ENCODE assay signal across 23 mouse cellular contexts in the genomic region with DNA sequence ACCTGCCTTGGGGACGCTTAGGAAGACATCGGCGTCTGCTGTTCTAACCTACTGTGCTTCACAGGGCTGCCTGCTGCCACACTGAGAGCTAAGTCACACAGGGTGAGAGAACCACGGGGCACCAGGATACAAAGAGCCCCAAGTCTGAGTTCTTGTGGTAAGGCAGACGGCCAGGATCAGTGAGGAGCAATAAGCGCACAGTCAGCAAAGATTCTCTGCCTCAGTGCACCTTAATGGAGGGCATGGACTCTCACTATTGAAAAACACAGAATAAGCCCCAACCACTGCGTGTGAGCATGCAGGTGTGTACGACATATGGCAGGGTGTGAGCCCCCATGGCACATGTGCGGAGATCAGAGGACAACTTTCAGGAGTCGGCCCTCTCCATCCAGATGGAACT. TPM values are rescaled to one million over a fixed set of nuclear protein-coding genes. Genes with fewer than 3 reads are reported as not detected.
A peak's percentile ranks its signal among the peaks of the same experiment; 100 is the strongest.
DNase-seq lines count a peak whose midpoint lies in the region; ATAC-seq and TF ChIP-seq lines count a peak whose summit lies in the region.
"Had no signal": no experiment of that assay in that cellular context is flagged by ENCODE, and none has a peak within 500 bp of the region (broad histone marks: within the 10 kb centered on the region; RNA-seq: fewer than 3 reads in every experiment).

No protein-coding gene starts in this region.

- no peak for TF ChIP-seq CTCF in spleen, adult 2 months (IDR thresholded peaks at IDR 0.05; ENCODE audit: extremely low read depth, insufficient read depth, insufficient read length, insufficient replicate concordance)

- no peaks in the 10 kb centered on the region for H3K27me3 ChIP-seq in embryonic facial prominence, embryonic 13.5 days
- H3K27me3 ChIP-seq in embryonic facial prominence, embryonic 10.5 days (replicated peaks; ENCODE audit: low read depth, poor library complexity, severe bottlenecking), result no peaks in the 10 kb centered on the region
- H3K27me3 ChIP-seq in spleen, adult 2 months (ENCODE audit: control insufficient read depth, insufficient read depth, low read length), result no peaks in the 10 kb centered on the region
- H3K27me3 ChIP-seq in heart, embryonic 10.5 days (ENCODE audit: insufficient read depth, poor library complexity, severe bottlenecking), result no peaks in the 10 kb centered on the region
- H3K27me3 ChIP-seq: heart, embryonic 12.5 days; heart, embryonic 15.5 days; hindbrain, embryonic 13.5 days had no signal

- no peak for ATAC-seq in embryonic facial prominence, embryonic 13.5 days (ENCODE audit: insufficient number of reproducible peaks, insufficient read depth, low FRiP score, low TSS enrichment, low read depth)
- peak; percentile 18; the same call in 1 of the 2 replicates for ATAC-seq in granulocyte monocyte progenitor cell, adult 5-6 weeks (replicated peaks; ENCODE audit: poor library complexity, severe bottlenecking)
- no peak for ATAC-seq in inflammation-experienced regulatory T-cells, adult 6 months
- ATAC-seq: forebrain, embryonic 14.5 days; hindbrain, embryonic 16.5 days; intestine, embryonic 16.5 days had no signal

- H3K4me3 ChIP-seq in embryonic facial prominence, embryonic 13.5 days, result no peak overlapping the region
- H3K4me3 ChIP-seq in embryonic facial prominence, embryonic 10.5 days, result no peak overlapping the region
- H3K4me3 ChIP-seq in spleen, adult 2 months (ENCODE audit: extremely low read depth, insufficient read depth, insufficient read length), result no peak overlapping the region
- no peak overlapping the region for H3K4me3 ChIP-seq in heart, embryonic 10.5 days
- H3K4me3 ChIP-seq: heart, adult 2 months; heart, embryonic 12.5 days; heart, embryonic 15.5 days; hindbrain, embryonic 10.5 days; hindbrain, embryonic 13.5 days had no signal

- peaks cover 15% of the 10 kb centered on the region for H3K36me3 ChIP-seq in embryonic facial prominence, embryonic 13.5 days
- H3K36me3 ChIP-seq in embryonic facial prominence, embryonic 10.5 days (replicated peaks), result peaks cover 18% of the 10 kb centered on the region
- peaks cover 1% of the 10 kb centered on the region; the same call in 1 of the 2 replicates for H3K36me3 ChIP-seq in spleen, adult 2 months (ENCODE audit: control insufficient read depth, insufficient read depth, low read length)
- H3K36me3 ChIP-seq in heart, embryonic 10.5 days, result 0 out of 2 replicates have a peak, but pooled peaks cover 4% of the 10 kb centered on the region
- H3K36me3 ChIP-seq: heart, embryonic 15.5 days had no signal

- TF ChIP-seq POLR2A in spleen, adult 2 months (IDR thresholded peaks at IDR 0.05; ENCODE audit: low read depth, low read length), result no peak

- H3K4me1 ChIP-seq in embryonic facial prominence, embryonic 13.5 days, result peaks cover 15% of the 10 kb centered on the region; the same call in 1 of the 2 replicates
- peaks cover 10% of the 10 kb centered on the region for H3K4me1 ChIP-seq in embryonic facial prominence, embryonic 10.5 days
- no peaks in the 10 kb centered on the region for H3K4me1 ChIP-seq in spleen, adult 2 months (ENCODE audit: control insufficient read depth, insufficient read depth, insufficient read length)
- H3K4me1 ChIP-seq in heart, embryonic 10.5 days, result peaks cover 22% of the 10 kb centered on the region; the same call in 1 of the 2 replicates
- H3K4me1 ChIP-seq: hindbrain, embryonic 13.5 days had no signal

- 0 out of 2 replicates have a peak overlapping the region, but pooled peaks have one; percentile 11 for H3K27ac ChIP-seq in embryonic facial prominence, embryonic 13.5 days
- H3K27ac ChIP-seq in embryonic facial prominence, embryonic 10.5 days (replicated peaks), result no peak overlapping the region; the same call in 1 of the 2 replicates
- H3K27ac ChIP-seq in spleen, adult 2 months (ENCODE audit: insufficient read depth, low read length), result peak overlapping the region; percentile 19; the same call in 1 of the 2 replicates
- H3K27ac ChIP-seq in heart, embryonic 10.5 days, result no peak overlapping the region
- H3K27ac ChIP-seq: heart, adult 2 months; heart, embryonic 15.5 days; hindbrain, embryonic 10.5 days; hindbrain, embryonic 13.5 days had no signal

- no peak for DNase-seq in embryonic facial prominence, embryonic 10.5 days (ENCODE audit: low spot score)
- no peak for DNase-seq in spleen, adult 2 months (ENCODE audit: low read depth in 1 of 2, low spot score in 2 of 2)
- DNase-seq in spleen, postnatal 10 days (ENCODE audit: low spot score in 2 of 2), result no peak
- no peak for DNase-seq in heart, embryonic 10.5 days (ENCODE audit: low spot score)
- DNase-seq in cerebellum, adult 9-11 months, result no peak
- DNase-seq: adrenal gland, adult 2 months; adrenal gland, postnatal 14 days; cerebellum, adult 11-12 months; cerebellum, adult 8-10 months; gastrocnemius, postnatal 25 days; heart, adult 2 months; heart, postnatal 10 days; heart, postnatal 36 days had no signal

- H3K9me3 ChIP-seq in embryonic facial prominence, embryonic 13.5 days, result no peaks in the 10 kb centered on the region
- H3K9me3 ChIP-seq in embryonic facial prominence, embryonic 10.5 days, result no peaks in the 10 kb centered on the region
- H3K9me3 ChIP-seq in heart, embryonic 10.5 days, result no peaks in the 10 kb centered on the region
- H3K9me3 ChIP-seq: heart, embryonic 12.5 days; heart, embryonic 15.5 days; hindbrain, embryonic 10.5 days; hindbrain, embryonic 13.5 days had no signal

- no peak overlapping the region for H3K4me2 ChIP-seq in embryonic facial prominence, embryonic 13.5 days
- H3K4me2 ChIP-seq: heart, embryonic 12.5 days; heart, embryonic 15.5 days; hindbrain, embryonic 13.5 days had no signal

- peak overlapping the region; percentile 11; the same call in 1 of the 2 replicates for H3K9ac ChIP-seq in embryonic facial prominence, embryonic 13.5 days
- H3K9ac ChIP-seq: heart, embryonic 12.5 days; heart, embryonic 15.5 days; hindbrain, embryonic 13.5 days had no signal

- 88% methylated on average over 10 of the region's 10 CpGs for WGBS in embryonic facial prominence, embryonic 13.5 days
- WGBS in embryonic facial prominence, embryonic 10.5 days, result 92% methylated on average over 10 of the region's 10 CpGs
- 82% methylated on average over 10 of the region's 10 CpGs for WGBS in spleen, adult 2 months
- 89% methylated on average over 10 of the region's 10 CpGs for WGBS in heart, embryonic 10.5 days

RNA-seq across cellular contexts. Expression of a gene that starts 59.4 kb away (rescaled TPM):
- 50.7 and 53.0 TPM in 2 replicates for polyA plus RNA-seq in embryonic facial prominence, embryonic 13.5 days (2015; fragmentation: Nextera tagmentation; extraction: Ambion mirVana)
- 33.1 and 34.9 TPM in 2 replicates for polyA plus RNA-seq in embryonic facial prominence, embryonic 10.5 days (2016; fragmentation: Nextera tagmentation; extraction: Ambion mirVana)
- 14.4 and 16.0 TPM in 2 replicates for polyA plus RNA-seq in spleen, adult 2 months (2012; rRNA removed)
- total RNA-seq in granulocyte monocyte progenitor cell, adult 5-6 weeks (2014; fragmentation: Nextera tagmentation), result 82.9 and 89.7 TPM in 2 replicates
- 57.8 and 69.4 TPM in 2 replicates for total RNA-seq in granulocyte monocyte progenitor cell, adult 5-6 weeks (2017)
- polyA plus RNA-seq in heart, embryonic 10.5 days (2016; fragmentation: Nextera tagmentation; extraction: Ambion mirVana), result 27.8 and 30.4 TPM in 2 replicates
- 10 to 100 TPM; 34.3 to 58.3 (median 45.7) TPM for polyA plus RNA-seq in inflammation-experienced regulatory T-cells, adult 6 months (2017; shearing (Covaris generic))

Comparison
In these comparisons a context has a peak if more than half of its experiments do, and no peak if none do; other contexts are left out.
1. H3K27ac ChIP-seq: peak in embryonic facial prominence, embryonic 13.5 days (single experiment) and spleen, adult 2 months (single experiment); none in embryonic facial prominence, embryonic 10.5 days (single experiment) and heart, embryonic 10.5 days (single experiment).